Mouse (Mus musculus): ENCODE data around the gene Slc44a4. TPM values are rescaled to one million over a fixed set of nuclear protein-coding genes. Genes with fewer than 3 reads are reported as not detected.
A peak's percentile ranks its signal among the peaks of the same experiment; 100 is the strongest.
"Not testable (repeated sequence)": the region's sequence is repeated elsewhere in the genome, so short reads cannot be mapped to it uniquely, and the experiment has no call there.

Slc44a4 gene
- polyA plus RNA-seq, 1 experiment from 2014 or later = 3.5 TPM

DNA sequence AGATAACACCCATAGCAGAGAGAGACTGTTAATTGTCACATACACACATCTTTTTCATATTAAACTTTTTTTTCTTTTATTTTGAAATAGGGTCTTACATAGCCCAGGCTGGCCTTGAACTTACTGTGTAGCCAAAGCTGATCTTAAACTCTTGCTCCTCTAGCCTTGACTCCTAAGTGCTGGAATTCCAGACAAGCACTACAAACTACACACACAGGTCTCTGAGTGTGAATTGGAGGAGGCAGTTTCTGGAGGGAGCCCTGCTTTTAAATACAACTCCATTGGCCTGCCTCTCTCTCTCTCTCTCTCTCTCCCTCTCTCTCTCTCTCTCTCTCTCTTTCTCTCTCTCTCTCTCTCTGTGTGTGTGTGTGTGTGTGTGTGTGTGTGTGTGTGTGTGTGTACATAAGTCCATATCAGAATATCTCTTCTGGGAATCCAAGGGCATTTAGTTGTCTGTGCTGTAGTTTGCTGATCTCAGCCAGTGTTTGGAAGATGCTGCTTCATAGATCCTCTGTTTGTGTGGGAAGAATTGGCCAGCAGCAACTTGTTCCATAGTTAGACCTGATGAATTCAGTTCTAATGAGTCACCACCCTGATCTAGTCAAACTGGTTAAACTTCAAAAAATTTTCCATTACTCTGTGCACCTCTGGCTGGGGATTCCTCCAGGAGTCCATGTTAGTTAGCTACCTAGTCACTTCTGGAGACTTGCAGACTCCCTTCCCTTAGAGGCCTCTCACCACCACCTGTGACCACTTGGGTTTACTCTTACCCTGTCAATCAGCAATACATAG is 46.6 kb downstream of the Slc44a4 start:
- Histone ChIP-seq H3K27ac (ENCODE audit: low read depth) (no peak overlapping the region), H3K9me3 (ENCODE audit: low read length) (no peaks in the 10 kb centered on the region), H3K4me2 (ENCODE audit: low read depth, low read length) (no peak overlapping the region), H3K9ac (replicated peaks) (no peak overlapping the region), H3K36me3 (replicated peaks; ENCODE audit: insufficient read depth, low read length) (no peaks in the 10 kb centered on the region), H3K27me3 (ENCODE audit: insufficient read depth, low read length) (peaks cover 8% of the 10 kb centered on the region; the same call in 1 of the 2 replicates), H3K4me1 (ENCODE audit: insufficient read depth) (peaks cover 7% of the 10 kb centered on the region), H3K4me3 (ENCODE audit: low read depth, low read length) (no peak overlapping the region)
- DNase-seq (no peak), ATAC-seq (no peak)
- no peak for TF ChIP-seq CTCF (IDR thresholded peaks at IDR 0.05; ENCODE audit: low read depth)
- no peak for TF ChIP-seq EP300 (IDR thresholded peaks at IDR 0.05; ENCODE audit: low read depth)

DNA sequence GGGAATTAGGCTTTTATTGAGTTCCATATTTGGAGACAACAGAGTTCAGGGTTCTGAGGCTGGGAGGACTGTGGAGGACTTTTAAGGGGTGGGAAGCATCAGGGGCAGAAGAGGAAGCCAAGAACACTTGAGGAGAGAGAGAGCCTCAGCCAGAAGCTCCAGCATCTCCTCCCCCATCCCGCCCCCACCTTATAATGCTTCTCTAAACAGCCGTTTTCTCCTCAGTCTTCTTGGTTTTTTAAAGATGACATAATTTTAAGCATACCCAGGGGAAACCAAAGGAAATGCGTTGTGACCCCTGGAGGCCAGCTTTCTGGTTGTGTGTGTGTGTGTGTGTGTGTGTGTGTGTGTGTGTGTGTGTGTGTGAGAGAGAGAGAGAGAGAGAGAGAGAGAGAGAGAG is 47.9 kb downstream of the Slc44a4 start:
- no peak overlapping the region for H3K4me2 ChIP-seq (ENCODE audit: low read depth, low read length)
- H3K9ac ChIP-seq (replicated peaks) = no peak overlapping the region
- TF ChIP-seq EP300 (IDR thresholded peaks at IDR 0.05; ENCODE audit: low read depth) (no peak), CTCF (IDR thresholded peaks at IDR 0.05; ENCODE audit: low read depth) (no peak)
- peaks cover 7% of the 10 kb centered on the region for H3K4me1 ChIP-seq (ENCODE audit: insufficient read depth)
- H3K36me3 ChIP-seq (replicated peaks; ENCODE audit: insufficient read depth, low read length) = no peaks in the 10 kb centered on the region
- no peak for DNase-seq
- H3K4me3 ChIP-seq (ENCODE audit: low read depth, low read length) = no peak overlapping the region
- 17% methylated on average over 3 of the region's 3 CpGs for WGBS (ENCODE audit: insufficient replicate concordance)
- no peak for ATAC-seq
- no peak overlapping the region for H3K27ac ChIP-seq (ENCODE audit: low read depth)
- no peaks in the 10 kb centered on the region for H3K9me3 ChIP-seq (ENCODE audit: low read length)
- H3K27me3 ChIP-seq (ENCODE audit: insufficient read depth, low read length) = 0 out of 2 replicates have a peak, but pooled peaks cover 4% of the 10 kb centered on the region

DNA sequence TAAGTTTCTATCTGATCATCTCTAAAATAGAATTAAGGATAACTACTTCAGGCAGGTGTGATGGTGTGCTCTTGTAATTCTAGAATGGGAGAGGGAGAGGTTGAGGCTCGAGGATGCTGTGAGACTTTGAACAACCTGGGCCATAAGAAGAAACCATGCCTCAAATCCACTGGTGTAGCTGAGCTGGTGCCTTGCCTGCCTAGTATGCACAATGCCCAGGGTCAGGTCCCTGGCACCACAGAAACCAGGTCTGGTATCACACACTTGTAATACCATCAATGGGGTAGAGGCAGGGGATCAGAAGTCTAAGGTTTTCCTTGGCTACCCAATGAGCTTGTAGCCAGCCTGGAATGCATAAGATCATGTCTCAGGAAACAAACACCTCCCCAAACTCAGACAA is 48.6 kb downstream of the Slc44a4 start:
- ATAC-seq = no peak
- 0 out of 2 replicates have a peak, but pooled peaks cover 4% of the 10 kb centered on the region for H3K27me3 ChIP-seq (ENCODE audit: insufficient read depth, low read length)

DNA sequence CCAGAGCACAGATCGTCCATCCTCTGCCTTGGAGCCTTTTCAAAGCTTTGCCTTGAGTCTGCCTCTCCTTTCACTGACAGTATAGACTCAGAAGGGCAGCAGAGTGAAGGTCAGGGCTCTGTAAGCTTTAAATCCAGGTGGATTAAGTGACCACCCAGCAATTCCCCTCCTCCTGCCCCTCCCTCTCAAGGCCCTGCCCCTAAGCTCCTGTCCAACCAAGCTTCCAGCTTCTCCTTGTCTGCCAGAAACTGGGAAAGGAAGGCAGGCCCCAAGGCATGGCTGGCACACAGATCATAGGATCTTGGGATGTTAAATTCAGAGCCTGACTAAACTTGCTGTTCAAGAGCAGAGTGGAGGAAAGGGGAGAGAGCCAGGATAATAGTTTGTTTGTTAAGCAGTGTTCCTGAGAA is 50.4 kb downstream of the Slc44a4 start:
- H3K9me3 ChIP-seq (ENCODE audit: low read length) = no peaks in the 10 kb centered on the region
- H3K36me3 ChIP-seq (replicated peaks; ENCODE audit: insufficient read depth, low read length) = no peaks in the 10 kb centered on the region
- DNase-seq = no peak
- H3K4me3 ChIP-seq (ENCODE audit: low read depth, low read length) = no peak overlapping the region
- no peak overlapping the region for H3K4me2 ChIP-seq (ENCODE audit: low read depth, low read length)
- WGBS (ENCODE audit: insufficient replicate concordance) = 47% methylated on average over 1 of the region's 1 CpGs
- no peak for TF ChIP-seq CTCF (IDR thresholded peaks at IDR 0.05; ENCODE audit: low read depth)
- no peak for TF ChIP-seq EP300 (IDR thresholded peaks at IDR 0.05; ENCODE audit: low read depth)
- H3K27me3 ChIP-seq (ENCODE audit: insufficient read depth, low read length) = peaks cover 20% of the 10 kb centered on the region
- peaks cover 6% of the 10 kb centered on the region for H3K4me1 ChIP-seq (ENCODE audit: insufficient read depth)
- ATAC-seq = peak; percentile 14; the same call in 1 of the 2 replicates
- no peak overlapping the region; the same call in 1 of the 2 replicates for H3K27ac ChIP-seq (ENCODE audit: low read depth)
- no peak overlapping the region for H3K9ac ChIP-seq (replicated peaks)

More for the DNA sequence above, 48.6 kb downstream of the Slc44a4 start:
- 64% methylated on average over 1 of the region's 1 CpGs for WGBS (ENCODE audit: insufficient replicate concordance)
- Histone ChIP-seq H3K36me3 (replicated peaks; ENCODE audit: insufficient read depth, low read length) (no peaks in the 10 kb centered on the region), H3K4me2 (ENCODE audit: low read depth, low read length) (no peak overlapping the region), H3K4me3 (ENCODE audit: low read depth, low read length) (no peak overlapping the region), H3K27ac (ENCODE audit: low read depth) (no peak overlapping the region), H3K9ac (replicated peaks) (no peak overlapping the region), H3K9me3 (ENCODE audit: low read length) (no peaks in the 10 kb centered on the region), H3K4me1 (ENCODE audit: insufficient read depth) (peaks cover 7% of the 10 kb centered on the region)
- DNase-seq = no peak
- TF ChIP-seq EP300 (IDR thresholded peaks at IDR 0.05; ENCODE audit: low read depth) = no peak
- no peak for TF ChIP-seq CTCF (IDR thresholded peaks at IDR 0.05; ENCODE audit: low read depth)

DNA sequence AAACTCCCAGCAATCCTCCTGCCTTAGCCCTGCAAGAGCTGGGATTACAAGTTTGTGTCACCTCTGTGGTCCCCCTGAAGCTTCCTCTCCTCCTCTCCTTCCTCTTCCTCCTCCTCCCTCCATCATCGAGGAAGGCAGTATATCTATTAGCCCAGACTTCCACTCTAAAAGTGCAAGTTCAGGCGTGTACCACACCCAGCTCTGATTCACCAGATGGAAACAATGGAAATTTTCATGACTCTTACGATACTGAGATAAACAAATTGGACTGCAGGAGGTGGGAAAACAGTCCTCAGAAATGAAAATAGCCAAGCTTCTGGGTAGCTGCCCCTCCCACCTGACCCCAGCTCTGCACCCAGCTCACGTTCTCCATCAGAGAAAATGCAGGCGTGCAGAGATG is 51.4 kb downstream of the Slc44a4 start:
- Histone ChIP-seq H3K4me1 (ENCODE audit: insufficient read depth) (no peaks in the 10 kb centered on the region), H3K4me2 (ENCODE audit: low read depth, low read length) (no peak overlapping the region), H3K9ac (replicated peaks) (no peak overlapping the region), H3K36me3 (replicated peaks; ENCODE audit: insufficient read depth, low read length) (no peaks in the 10 kb centered on the region), H3K4me3 (ENCODE audit: low read depth, low read length) (no peak overlapping the region), H3K9me3 (ENCODE audit: low read length) (no peaks in the 10 kb centered on the region), H3K27ac (ENCODE audit: low read depth) (no peak overlapping the region), H3K27me3 (ENCODE audit: insufficient read depth, low read length) (peaks cover 23% of the 10 kb centered on the region)
- DNase-seq (no peak), ATAC-seq (no peak)
- TF ChIP-seq CTCF (IDR thresholded peaks at IDR 0.05; ENCODE audit: low read depth) (no peak), EP300 (IDR thresholded peaks at IDR 0.05; ENCODE audit: low read depth) (0 out of 2 replicates have a peak, but pooled peaks have one; percentile 8)
- WGBS (ENCODE audit: insufficient replicate concordance) = 54% methylated on average over 5 of the region's 5 CpGs

DNA sequence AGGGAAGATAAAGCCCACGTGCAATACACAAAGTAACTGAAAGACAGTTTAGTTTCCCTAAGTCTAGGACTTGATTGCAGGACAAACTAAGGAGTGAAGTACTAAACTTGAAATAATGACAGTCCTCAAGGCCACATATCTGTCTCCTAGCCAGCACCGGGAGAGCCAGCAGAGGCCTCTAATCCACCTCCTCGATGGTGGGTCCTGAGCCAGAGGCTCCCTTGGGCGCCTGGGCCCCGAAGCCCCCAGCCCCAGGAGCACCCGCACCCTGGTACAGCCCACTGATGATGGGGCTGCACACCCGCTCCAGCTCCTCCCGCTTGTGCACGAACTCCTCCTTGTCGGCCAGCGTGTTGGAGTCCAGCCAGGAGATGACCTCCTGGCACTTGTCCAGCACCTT is 55.6 kb downstream of the Slc44a4 start, which contains the start of gene Gm20481:
TSS of gene Gm20481 (plus strand) at position 91 of the 400 bp plus-strand sequence.
- H3K4me2 ChIP-seq (ENCODE audit: low read depth, low read length); DNase-seq; H3K4me3 ChIP-seq (ENCODE audit: low read depth, low read length); H3K9ac ChIP-seq (replicated peaks); H3K9me3 ChIP-seq (ENCODE audit: low read length); H3K27ac ChIP-seq (ENCODE audit: low read depth); H3K4me1 ChIP-seq (ENCODE audit: insufficient read depth); H3K36me3 ChIP-seq (replicated peaks; ENCODE audit: insufficient read depth, low read length); ATAC-seq: not testable (repeated sequence)
- WGBS (ENCODE audit: insufficient replicate concordance) = 65% methylated on average over 7 of the region's 11 CpGs
- peaks cover 24% of the 10 kb centered on the region for H3K27me3 ChIP-seq (ENCODE audit: insufficient read depth, low read length)

DNA sequence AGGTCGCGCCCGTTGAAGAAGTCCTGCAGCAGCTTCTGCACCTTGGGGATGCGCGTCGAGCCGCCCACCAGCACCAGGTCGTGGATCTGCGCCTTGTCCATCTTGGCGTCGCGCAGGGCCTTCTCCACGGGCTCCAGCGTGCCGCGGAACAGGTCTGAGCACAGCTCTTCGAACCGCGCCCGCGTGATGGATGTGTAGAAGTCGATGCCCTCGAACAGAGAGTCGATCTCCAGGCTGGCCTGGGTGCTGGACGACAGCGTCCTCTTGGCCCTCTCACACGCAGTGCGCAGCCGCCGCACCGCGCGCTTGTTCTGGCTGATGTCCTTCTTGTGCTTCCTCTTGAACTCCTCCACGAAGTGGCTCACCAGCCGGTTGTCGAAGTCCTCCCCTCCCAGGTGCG is 56.6 kb downstream of the Slc44a4 start:
- not testable (repeated sequence) for H3K9ac ChIP-seq (replicated peaks); DNase-seq; H3K36me3 ChIP-seq (replicated peaks; ENCODE audit: insufficient read depth, low read length); H3K4me2 ChIP-seq (ENCODE audit: low read depth, low read length); H3K27ac ChIP-seq (ENCODE audit: low read depth); H3K4me3 ChIP-seq (ENCODE audit: low read depth, low read length); H3K9me3 ChIP-seq (ENCODE audit: low read length); ATAC-seq; H3K4me1 ChIP-seq (ENCODE audit: insufficient read depth)
- H3K27me3 ChIP-seq (ENCODE audit: insufficient read depth, low read length) = peaks cover 24% of the 10 kb centered on the region
- 37% methylated on average over 21 of the region's 37 CpGs for WGBS (ENCODE audit: insufficient replicate concordance)

DNA sequence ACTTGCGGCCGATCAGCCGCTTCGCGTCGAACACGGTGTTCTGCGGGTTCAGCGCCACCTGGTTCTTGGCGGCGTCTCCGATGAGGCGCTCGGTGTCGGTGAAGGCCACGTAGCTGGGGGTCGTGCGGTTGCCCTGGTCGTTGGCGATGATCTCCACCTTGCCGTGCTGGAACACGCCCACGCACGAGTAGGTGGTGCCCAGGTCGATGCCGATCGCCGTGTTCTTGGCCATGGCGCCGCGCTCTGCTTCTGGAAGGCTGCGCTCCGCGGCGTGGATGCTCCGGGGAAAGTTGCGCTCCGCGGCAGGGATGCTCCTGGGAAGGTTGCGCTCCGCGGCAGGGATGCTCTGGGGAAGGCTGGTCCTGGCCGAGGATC is 57.4 kb downstream of the Slc44a4 start:
- H3K36me3 ChIP-seq (replicated peaks; ENCODE audit: insufficient read depth, low read length); DNase-seq; H3K4me1 ChIP-seq (ENCODE audit: insufficient read depth); H3K27ac ChIP-seq (ENCODE audit: low read depth); H3K9ac ChIP-seq (replicated peaks); ATAC-seq; H3K9me3 ChIP-seq (ENCODE audit: low read length); H3K4me3 ChIP-seq (ENCODE audit: low read depth, low read length): not testable (repeated sequence)
- H3K4me2 ChIP-seq (ENCODE audit: low read depth, low read length) = peak overlapping the region; percentile 67; the same call in 1 of the 2 replicates
- WGBS (ENCODE audit: insufficient replicate concordance) = 0% methylated on average over 16 of the region's 43 CpGs
- H3K27me3 ChIP-seq (ENCODE audit: insufficient read depth, low read length) = peaks cover 24% of the 10 kb centered on the region

DNA sequence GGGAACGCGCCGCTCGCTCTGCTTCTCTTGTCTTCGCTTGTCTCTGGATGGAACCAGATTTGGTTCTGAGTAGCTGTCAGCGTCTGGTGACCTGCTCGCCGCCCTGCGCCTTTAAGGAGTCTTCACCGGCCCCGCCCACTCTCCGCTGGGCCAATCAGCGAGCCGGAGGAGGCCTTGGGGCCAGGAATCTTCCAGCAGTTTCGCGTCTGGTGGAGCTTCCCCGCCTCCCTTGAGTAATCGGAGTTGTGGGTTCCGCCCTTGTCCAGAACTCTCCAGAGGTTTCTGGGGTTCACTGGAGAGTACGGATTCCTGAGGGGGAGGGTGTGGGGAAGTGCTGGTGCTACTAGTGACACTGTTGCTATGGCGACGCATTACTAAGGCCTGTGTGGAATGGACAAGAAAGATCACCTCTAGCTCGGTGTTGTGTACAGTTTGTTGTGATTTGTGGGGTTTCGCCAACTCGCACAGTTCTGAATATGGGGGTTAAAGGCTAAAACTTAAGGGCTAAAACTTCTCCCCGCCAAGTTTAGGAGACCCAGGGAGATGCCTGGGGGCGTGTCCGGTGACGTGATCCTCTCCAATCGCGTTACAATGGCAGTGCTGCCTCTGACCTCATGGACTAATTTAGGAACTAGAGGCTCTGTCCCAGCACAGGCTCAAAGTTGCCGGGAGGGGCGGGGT is 57.9 kb downstream of the Slc44a4 start, which contains the start of the genes Hspa1a and Hspa1l:
TSS of gene Hspa1a (minus strand) at position 88 of the 681 bp plus-strand sequence.
TSS of gene Hspa1l (plus strand) at position 635 of the 681 bp plus-strand sequence.
- Histone ChIP-seq H3K4me2 (ENCODE audit: low read depth, low read length) (peak within 1 kb of the TSS; percentile 67), H3K4me3 (ENCODE audit: low read depth, low read length) (peak within 1 kb of the TSS; percentile 24), H3K27me3 (ENCODE audit: insufficient read depth, low read length) (peaks cover 24% of the 10 kb centered on the region)
- not testable (repeated sequence) for H3K9me3 ChIP-seq (ENCODE audit: low read length); H3K36me3 ChIP-seq (replicated peaks; ENCODE audit: insufficient read depth, low read length); H3K9ac ChIP-seq (replicated peaks); H3K27ac ChIP-seq (ENCODE audit: low read depth); H3K4me1 ChIP-seq (ENCODE audit: insufficient read depth)
- under 1% methylated on average over 25 of the region's 33 CpGs for WGBS (ENCODE audit: insufficient replicate concordance)
- DNase-seq = peak; percentile 69
- ATAC-seq = peak; percentile 87

Data from liver, postnatal 0 days (tissue).